Mouse (Mus musculus) neural tube, embryonic 14.5 days (tissue): Measurements from ENCODE around the gene Mettl5. TPM values are rescaled to one million over a fixed set of nuclear protein-coding genes. Genes with fewer than 3 reads are reported as not detected.
"Not testable (repeated sequence)": the region's sequence is repeated elsewhere in the genome, so short reads cannot be mapped to it uniquely, and the experiment has no call there.

ENCODE experiments used
- ATAC-seq: fragments of 200-750 bp; cut with Nextera tagmentation; 2 replicates; pipeline ENCODE4 v1.8.0; 2017; ENCODE audit warnings: low read depth, mild to moderate bottlenecking, moderate TSS enrichment, moderate library complexity
- H3K27ac ChIP-seq: fragments of 300-500 bp; sonication (generic); 2 replicates; pipeline ENCODE4 v1.5.1; 2014; ENCODE audit warnings: low read depth, mild to moderate bottlenecking, control low read depth, low read length, moderate library complexity, mixed read lengths
- H3K27me3 ChIP-seq: fragments of 300-500 bp; sonication (generic); 2 replicates; pipeline ENCODE4 v1.6.1; 2014; ENCODE audit warnings: low read length; ENCODE audit not compliant: control insufficient read depth, insufficient read depth
- H3K36me3 ChIP-seq: fragments of 300-500 bp; sonication (generic); 2 replicates; pipeline ENCODE4 v1.6.1; 2014; ENCODE audit warnings: low read length, mixed read lengths; ENCODE audit not compliant: control insufficient read depth, insufficient read depth
- H3K4me1 ChIP-seq: fragments of 300-500 bp; sonication (generic); 2 replicates; pipeline ENCODE4 v1.6.1; 2014; ENCODE audit warnings: low read length; ENCODE audit not compliant: control insufficient read depth, insufficient read depth
- H3K4me2 ChIP-seq: fragments of 300-500 bp; sonication (generic); 2 replicates; pipeline ENCODE4 v1.6.1; 2014; ENCODE audit warnings: mild to moderate bottlenecking, low read depth, low read length, control low read depth
- H3K4me3 ChIP-seq: fragments of 300-500 bp; sonication (generic); 2 replicates; pipeline ENCODE4 v1.5.1; 2014; ENCODE audit warnings: low read depth, low read length, control low read depth, mixed read lengths
- H3K9ac ChIP-seq: fragments of 300-500 bp; sonication (generic); replicated peaks from 2 replicates; pipeline ENCODE4 v1.6.1; 2014; ENCODE audit warnings: low read depth, mild to moderate bottlenecking, control low read depth, low read length, mixed read lengths
- H3K9me3 ChIP-seq: fragments of 300-500 bp; sonication (generic); 2 replicates; pipeline ENCODE4 v1.6.1; 2016; ENCODE audit warnings: low read length; ENCODE audit not compliant: control insufficient read depth
- WGBS: fragments of 180-500 bp; shearing (Covaris S2); extraction: QIAGEN DNeasy Blood & Tissue Kit; methylation state at CpG from one replicate; pipeline ENCODE4 v1.1.7; 2014; 5-methylcytosine and 5-hydroxymethylcytosine counted together
- polyA plus RNA-seq: library from polyadenylated mRNA; unstranded; fragments of >200 nt; fragmentation: Nextera tagmentation; extraction: Ambion mirVana; gene quantifications from 2 replicates; pipeline ENCODE4 v1.2.1, GENCODE M21; 2014

The Mettl5 gene
- polyA plus RNA-seq = 32.3 and 35.9 TPM in 2 replicates

DNA sequence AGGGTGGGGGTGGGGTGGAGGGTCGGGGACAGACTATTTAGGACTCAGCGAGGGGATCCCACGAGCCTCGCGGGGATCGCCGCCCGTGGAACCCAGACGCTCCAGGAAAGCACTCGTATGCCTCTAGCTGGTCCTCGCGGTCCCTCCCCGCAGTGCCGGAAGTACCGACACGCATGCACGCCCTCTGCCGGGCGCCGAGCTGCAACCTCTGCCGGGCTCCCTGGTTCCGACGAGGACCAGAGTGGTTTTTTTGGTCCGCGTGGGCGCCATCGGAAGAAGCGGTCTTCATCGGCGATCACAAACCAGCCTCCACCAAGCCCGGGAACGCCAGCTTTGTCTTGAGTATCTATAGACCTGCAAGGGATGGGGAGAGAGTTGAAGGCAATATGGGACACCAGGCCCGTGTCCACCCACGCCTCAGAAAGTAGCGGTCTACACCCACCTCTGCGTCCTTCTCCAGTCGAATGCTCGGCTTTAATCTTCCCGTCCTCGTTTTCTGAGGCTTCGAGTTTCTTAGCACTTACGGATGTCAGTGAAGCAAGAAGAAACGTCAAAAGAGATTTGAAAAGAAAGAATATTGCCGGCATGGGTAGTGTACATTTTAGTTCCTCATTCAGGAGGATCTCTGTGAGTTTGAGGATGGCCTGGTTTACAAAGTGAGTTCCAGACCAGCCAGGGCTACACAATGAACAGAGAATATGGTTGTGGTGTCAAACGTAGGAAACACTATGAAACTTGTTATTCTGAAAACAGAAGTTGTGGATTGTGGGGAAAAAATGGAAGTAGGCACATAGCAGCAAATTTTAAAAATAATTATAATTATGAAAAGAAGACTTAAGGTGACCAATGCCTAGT, at the start of gene Mettl5:
TSS of gene Mettl5 (minus strand) at position 165 of the 855 bp plus-strand sequence.
- Histone ChIP-seq H3K36me3 (no peaks in the 10 kb centered on the region), H3K9ac (peak within 1 kb of the TSS; percentile 59), H3K9me3 (no peaks in the 10 kb centered on the region), H3K4me2 (peak within 1 kb of the TSS; percentile 61), H3K27ac (0 out of 2 replicates have a peak within 1 kb of the TSS, but pooled peaks have one; percentile 24), H3K4me1 (0 out of 2 replicates have a peak, but pooled peaks cover 4% of the 10 kb centered on the region), H3K4me3 (peak within 1 kb of the TSS; percentile 52), H3K27me3 (no peaks in the 10 kb centered on the region)
- peak; percentile 97 for ATAC-seq
- WGBS = 2% methylated on average over 45 of the region's 45 CpGs

DNA sequence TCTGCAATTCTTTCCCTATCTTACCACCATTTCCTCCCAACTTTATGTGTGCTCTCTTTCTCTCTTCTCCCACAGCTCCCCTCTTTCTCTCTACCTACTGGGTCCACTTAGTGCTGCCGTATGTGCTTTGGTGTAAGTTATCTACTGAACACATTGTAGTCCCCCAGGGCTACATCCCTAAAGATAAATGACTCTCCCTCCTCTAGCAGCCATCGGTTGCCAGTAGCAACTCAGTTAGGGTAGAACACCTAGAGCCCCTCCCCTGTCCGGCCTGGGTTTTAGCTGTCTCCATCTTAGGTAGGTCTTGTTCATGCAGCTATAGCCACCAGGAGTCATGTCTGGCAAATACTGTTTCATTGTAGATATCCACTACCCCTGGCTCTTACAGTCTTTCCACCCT, 39.5 kb upstream of the Mettl5 start:
- WGBS = 59% methylated on average over 3 of the region's 3 CpGs

GRCm38 (mm10) chr2:69917301-69917700, 31.9 kb upstream of the Mettl5 start:
- Histone ChIP-seq H3K36me3 (peaks cover 12% of the 10 kb centered on the region), H3K9me3 (no peaks in the 10 kb centered on the region), H3K4me1 (no peaks in the 10 kb centered on the region), H3K27me3 (no peaks in the 10 kb centered on the region), H3K4me3 (no peak overlapping the region), H3K4me2 (no peak overlapping the region), H3K27ac (no peak overlapping the region), H3K9ac (no peak overlapping the region)
- 89% methylated on average over 3 of the region's 3 CpGs for WGBS
- no peak for ATAC-seq

More for the DNA sequence above, 39.5 kb upstream of the Mettl5 start:
- Histone ChIP-seq H3K27me3 (no peaks in the 10 kb centered on the region), H3K9ac (no peak overlapping the region), H3K27ac (no peak overlapping the region), H3K4me2 (no peak overlapping the region), H3K9me3 (no peaks in the 10 kb centered on the region), H3K4me1 (no peaks in the 10 kb centered on the region), H3K4me3 (no peak overlapping the region), H3K36me3 (peaks cover 17% of the 10 kb centered on the region; the same call in 1 of the 2 replicates)
- no peak for ATAC-seq

DNA sequence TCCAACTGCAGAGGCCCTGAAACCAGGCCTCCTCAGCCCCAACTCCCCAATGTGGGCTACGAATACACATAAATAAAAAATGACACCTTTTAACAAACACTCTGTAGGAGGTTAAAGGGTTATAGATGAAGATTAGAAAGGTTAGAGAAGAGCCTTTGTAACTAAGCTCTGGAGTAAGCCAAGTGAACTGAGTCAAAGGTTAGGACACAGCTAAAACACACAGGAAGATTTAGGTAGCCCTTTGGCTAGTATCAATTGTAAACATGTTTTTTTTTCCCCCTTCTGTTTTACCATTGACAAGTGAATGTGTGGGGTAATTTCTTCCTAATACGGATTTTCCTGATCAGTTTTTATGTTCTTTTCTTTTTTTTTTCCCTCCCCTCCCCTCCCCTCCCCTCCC, 27.4 kb upstream of the Mettl5 start:
- Histone ChIP-seq H3K4me2 (no peak overlapping the region), H3K27me3 (no peaks in the 10 kb centered on the region), H3K27ac (no peak overlapping the region), H3K4me1 (no peaks in the 10 kb centered on the region), H3K9ac (no peak overlapping the region), H3K9me3 (no peaks in the 10 kb centered on the region), H3K4me3 (no peak overlapping the region), H3K36me3 (peaks cover 10% of the 10 kb centered on the region)
- no peak for ATAC-seq
- 32% methylated on average over 2 of the region's 2 CpGs for WGBS

DNA sequence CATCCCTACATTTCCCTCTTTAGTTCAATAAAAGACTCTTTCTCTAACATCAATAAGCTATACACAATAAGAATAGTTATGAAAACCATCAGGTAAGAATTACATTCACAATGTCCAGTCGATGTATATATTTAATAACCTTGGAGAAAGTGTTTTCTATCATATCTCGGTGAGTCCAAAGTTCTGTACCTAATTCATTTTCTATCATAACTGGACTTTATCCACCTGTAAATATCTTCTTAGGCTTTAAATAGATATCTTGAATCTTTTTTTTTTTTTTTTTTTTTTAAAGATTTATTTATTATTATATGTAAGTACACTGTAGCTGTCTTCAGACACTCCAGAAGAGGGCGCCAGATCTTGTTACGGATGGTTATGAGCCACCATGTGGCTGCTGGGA, 22.0 kb upstream of the Mettl5 start:
- H3K36me3 ChIP-seq, H3K27ac ChIP-seq, H3K27me3 ChIP-seq, H3K4me1 ChIP-seq, H3K4me3 ChIP-seq, H3K9me3 ChIP-seq, H3K9ac ChIP-seq, H3K4me2 ChIP-seq, ATAC-seq: not testable (repeated sequence)
- WGBS = 86% methylated on average over 4 of the region's 4 CpGs

GRCm38 (mm10) chr2:69903541-69903940, 18.1 kb upstream of the Mettl5 start:
- Histone ChIP-seq H3K9me3 (no peaks in the 10 kb centered on the region), H3K36me3 (no peaks in the 10 kb centered on the region), H3K27ac (no peak overlapping the region), H3K4me2 (no peak overlapping the region), H3K9ac (no peak overlapping the region), H3K27me3 (no peaks in the 10 kb centered on the region), H3K4me3 (no peak overlapping the region), H3K4me1 (peaks cover 9% of the 10 kb centered on the region; the same call in 1 of the 2 replicates)
- no peak for ATAC-seq
- 95% methylated on average over 3 of the region's 3 CpGs for WGBS

DNA sequence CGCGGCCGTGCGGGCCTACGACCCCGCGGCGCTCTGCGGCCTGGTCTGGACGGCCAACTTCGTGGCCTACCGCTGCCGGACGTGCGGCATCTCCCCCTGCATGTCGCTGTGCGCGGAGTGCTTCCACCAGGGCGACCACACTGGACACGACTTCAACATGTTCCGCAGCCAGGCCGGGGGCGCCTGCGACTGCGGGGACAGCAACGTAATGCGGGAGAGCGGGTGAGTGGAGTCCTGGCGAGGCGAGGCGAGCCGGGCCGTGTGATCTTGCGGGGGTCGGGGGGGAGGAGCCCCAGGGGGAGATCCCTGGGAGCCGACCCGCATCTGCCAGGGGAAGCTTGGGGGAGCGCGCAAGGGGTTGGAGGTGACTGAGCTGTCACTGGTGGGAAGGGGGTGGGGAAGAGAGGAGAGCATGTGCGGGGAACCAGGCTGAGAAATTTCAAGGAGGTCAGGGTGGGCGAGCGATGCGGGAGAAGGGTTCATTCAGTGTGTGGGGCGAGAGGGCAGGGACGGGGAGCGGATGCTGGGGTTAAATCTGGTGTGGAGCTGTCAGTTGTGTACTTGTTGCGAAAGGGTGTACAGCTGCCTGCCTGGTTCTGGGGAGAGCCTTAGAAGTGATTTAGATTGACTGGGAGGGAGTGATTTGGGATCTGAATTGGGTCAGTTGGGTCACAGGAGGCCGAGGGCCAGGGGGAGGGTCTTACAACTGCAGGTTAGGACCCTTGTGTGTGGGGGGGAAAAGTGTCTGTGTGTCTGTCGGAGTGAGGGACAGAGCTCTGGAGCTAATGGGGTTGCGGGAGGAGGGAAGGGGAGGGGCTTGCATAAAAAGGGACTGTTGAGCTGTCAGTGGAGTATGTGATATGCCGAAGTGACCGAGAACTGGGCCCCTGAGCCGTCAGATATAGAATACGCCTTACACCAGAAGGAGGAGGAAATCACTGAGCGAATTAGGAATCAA, 12.5 kb upstream of the Mettl5 start:
- peaks cover 9% of the 10 kb centered on the region; the same call in 1 of the 2 replicates for H3K4me1 ChIP-seq
- no peaks in the 10 kb centered on the region for H3K9me3 ChIP-seq
- peak overlapping the region; percentile 89 for H3K27ac ChIP-seq
- peak; percentile 66 for ATAC-seq
- no peaks in the 10 kb centered on the region for H3K27me3 ChIP-seq
- peak overlapping the region; percentile 86 for H3K4me2 ChIP-seq
- H3K4me3 ChIP-seq = peak overlapping the region; percentile 100
- peak overlapping the region; percentile 99 for H3K9ac ChIP-seq
- under 1% methylated on average over 53 of the region's 55 CpGs for WGBS
- no peaks in the 10 kb centered on the region for H3K36me3 ChIP-seq

GRCm38 (mm10) chr2:69897039-69897617, 11.7 kb upstream of the Mettl5 start, which contains the start of gene Ubr3:
Gene Ubr3, plus strand, starts transcription at chr2:69897246.
- Histone ChIP-seq H3K9me3 (no peaks in the 10 kb centered on the region), H3K36me3 (no peaks in the 10 kb centered on the region), H3K9ac (peak within 1 kb of the TSS; percentile 99), H3K27me3 (no peaks in the 10 kb centered on the region), H3K4me1 (peaks cover 9% of the 10 kb centered on the region; the same call in 1 of the 2 replicates), H3K27ac (peak within 1 kb of the TSS; percentile 89), H3K4me3 (peak within 1 kb of the TSS; percentile 100), H3K4me2 (peak within 1 kb of the TSS; percentile 86)
- ATAC-seq = peak; percentile 98
- WGBS = 1% methylated on average over 36 of the region's 65 CpGs
